33 mouse cellular contexts compared by ENCODE assay signal in genomic region chr6:114295086-114295485, GRCm38 (mm10). TPM values are rescaled to one million over a fixed set of nuclear protein-coding genes. Genes with fewer than 3 reads are reported as not detected.
DNase-seq lines count a peak whose midpoint lies in the region; ATAC-seq and TF ChIP-seq lines count a peak whose summit lies in the region.
"Had no signal": no experiment of that assay in that cellular context is flagged by ENCODE, and none has a peak within 500 bp of the region (broad histone marks: within the 10 kb centered on the region; RNA-seq: fewer than 3 reads in every experiment).

No protein-coding gene starts in this region.

- WGBS in hindbrain, embryonic 13.5 days = 71% methylated on average over 4 of the region's 4 CpGs
- WGBS in hindbrain, embryonic 11.5 days = 92% methylated on average over 4 of the region's 4 CpGs
- 68% methylated on average over 4 of the region's 4 CpGs for WGBS in midbrain, postnatal 0 days
- 85% methylated on average over 4 of the region's 4 CpGs for WGBS in midbrain, embryonic 10.5 days
- WGBS in hindbrain, postnatal 0 days = 55% methylated on average over 4 of the region's 4 CpGs

- ATAC-seq in hindbrain, embryonic 13.5 days (ENCODE audit: low FRiP score) = no peak
- no peak for ATAC-seq in hindbrain, embryonic 11.5 days (ENCODE audit: low FRiP score)
- ATAC-seq in midbrain, postnatal 0 days (ENCODE audit: low FRiP score) = no peak
- no peak for ATAC-seq in hindbrain, postnatal 0 days
- ATAC-seq: intestine, embryonic 16.5 days; Patski had no signal

- peak overlapping the region; percentile 55 for H3K27ac ChIP-seq in hindbrain, embryonic 13.5 days
- H3K27ac ChIP-seq in hindbrain, embryonic 11.5 days (ENCODE audit: low read depth, low read length) = no peak overlapping the region
- H3K27ac ChIP-seq in midbrain, postnatal 0 days (ENCODE audit: low read depth, low read length) = no peak overlapping the region
- H3K27ac ChIP-seq in midbrain, embryonic 10.5 days (replicated peaks) = no peak overlapping the region
- H3K27ac ChIP-seq in hindbrain, postnatal 0 days = no peak overlapping the region
- H3K27ac ChIP-seq: embryonic facial prominence, embryonic 13.5 days; kidney, postnatal 0 days; limb, embryonic 12.5 days; liver, embryonic 15.5 days; neural tube, embryonic 12.5 days; stomach, postnatal 0 days had no signal

- TF ChIP-seq CTCF in midbrain, postnatal 0 days (IDR thresholded peaks at IDR 0.05) = no peak
- no peak for TF ChIP-seq CTCF in hindbrain, postnatal 0 days (IDR thresholded peaks at IDR 0.05; ENCODE audit: low read depth)

- no peaks in the 10 kb centered on the region for H3K9me3 ChIP-seq in hindbrain, embryonic 13.5 days
- H3K9me3 ChIP-seq in hindbrain, embryonic 11.5 days (ENCODE audit: control insufficient read depth, low read length) = no peaks in the 10 kb centered on the region
- H3K9me3 ChIP-seq in midbrain, postnatal 0 days (ENCODE audit: low read length) = no peaks in the 10 kb centered on the region
- no peaks in the 10 kb centered on the region for H3K9me3 ChIP-seq in midbrain, embryonic 10.5 days (replicated peaks)
- no peaks in the 10 kb centered on the region for H3K9me3 ChIP-seq in hindbrain, postnatal 0 days (ENCODE audit: low read length)
- H3K9me3 ChIP-seq: embryonic facial prominence, embryonic 13.5 days; limb, embryonic 12.5 days; liver, embryonic 15.5 days; midbrain, embryonic 12.5 days; neural tube, embryonic 12.5 days had no signal

- H3K4me2 ChIP-seq in hindbrain, embryonic 13.5 days = no peak overlapping the region
- no peak overlapping the region for H3K4me2 ChIP-seq in hindbrain, embryonic 11.5 days (replicated peaks; ENCODE audit: low read depth, low read length)
- H3K4me2 ChIP-seq in midbrain, postnatal 0 days (ENCODE audit: low read depth, low read length, poor library complexity, severe bottlenecking) = no peak overlapping the region
- H3K4me2 ChIP-seq in hindbrain, postnatal 0 days (ENCODE audit: low read depth, low read length) = no peak overlapping the region
- H3K4me2 ChIP-seq: embryonic facial prominence, embryonic 13.5 days; limb, embryonic 12.5 days; liver, embryonic 15.5 days; lung, embryonic 14.5 days; midbrain, embryonic 12.5 days; neural tube, embryonic 12.5 days had no signal

- H3K4me3 ChIP-seq in hindbrain, embryonic 13.5 days = no peak overlapping the region
- H3K4me3 ChIP-seq in hindbrain, embryonic 11.5 days (ENCODE audit: low read depth, low read length) = no peak overlapping the region
- no peak overlapping the region for H3K4me3 ChIP-seq in midbrain, postnatal 0 days (ENCODE audit: low read depth, low read length)
- H3K4me3 ChIP-seq in midbrain, embryonic 10.5 days = no peak overlapping the region
- no peak overlapping the region for H3K4me3 ChIP-seq in hindbrain, postnatal 0 days (ENCODE audit: low read length)
- H3K4me3 ChIP-seq: embryonic facial prominence, embryonic 13.5 days; limb, embryonic 12.5 days; liver, embryonic 15.5 days; midbrain, embryonic 12.5 days; neural tube, embryonic 12.5 days had no signal

- peaks cover 93% of the 10 kb centered on the region for H3K4me1 ChIP-seq in hindbrain, embryonic 13.5 days (replicated peaks)
- peaks cover 18% of the 10 kb centered on the region for H3K4me1 ChIP-seq in hindbrain, embryonic 11.5 days (replicated peaks; ENCODE audit: control insufficient read depth, insufficient read depth, low read length)
- peaks cover 42% of the 10 kb centered on the region for H3K4me1 ChIP-seq in midbrain, postnatal 0 days (ENCODE audit: insufficient read depth, low read length)
- peaks cover 46% of the 10 kb centered on the region for H3K4me1 ChIP-seq in midbrain, embryonic 10.5 days
- H3K4me1 ChIP-seq in hindbrain, postnatal 0 days (ENCODE audit: insufficient read depth, low read length) = peaks cover 51% of the 10 kb centered on the region
- H3K4me1 ChIP-seq: liver, embryonic 15.5 days had no signal

- H3K9ac ChIP-seq in hindbrain, embryonic 13.5 days = no peak overlapping the region
- H3K9ac ChIP-seq in hindbrain, embryonic 11.5 days (ENCODE audit: low read depth, low read length) = no peak overlapping the region
- H3K9ac ChIP-seq in midbrain, postnatal 0 days (replicated peaks; ENCODE audit: low read length, poor library complexity, severe bottlenecking) = no peak overlapping the region
- H3K9ac ChIP-seq in hindbrain, postnatal 0 days (replicated peaks; ENCODE audit: low read length) = no peak overlapping the region
- H3K9ac ChIP-seq: embryonic facial prominence, embryonic 13.5 days; limb, embryonic 12.5 days; liver, embryonic 15.5 days; lung, embryonic 14.5 days; midbrain, embryonic 12.5 days; neural tube, embryonic 12.5 days had no signal

- peak; percentile 64 to 75 for DNase-seq in cerebellum, postnatal 10 days
- no peak for DNase-seq in cerebellum, adult 9-11 months
- DNase-seq in hindbrain, embryonic 11.5 days (ENCODE audit: low spot score) = no peak
- DNase-seq in midbrain, postnatal 0 days (ENCODE audit: low spot score) = peak; percentile 29
- no peak for DNase-seq in midbrain, embryonic 10.5 days (ENCODE audit: low spot score)
- peak; percentile 34 for DNase-seq in hindbrain, postnatal 0 days (ENCODE audit: low spot score)
- no peak for DNase-seq in B cell, adult 2 months
- DNase-seq: adrenal gland, postnatal 10 days; cerebellum, adult 11 months; cerebellum, adult 9-10 months; gastrocnemius, postnatal 14 days; heart, postnatal 14 days; kidney, adult 8-10 months; kidney, postnatal 4 days; lung, embryonic 14.5 days; lung, postnatal 14 days; right cerebral cortex, postnatal 4 days; thymus, adult 18-20 months had no signal

- H3K36me3 ChIP-seq in hindbrain, embryonic 13.5 days = peaks cover 5% of the 10 kb centered on the region; the same call in 1 of the 2 replicates
- H3K36me3 ChIP-seq in hindbrain, embryonic 11.5 days (ENCODE audit: control insufficient read depth, insufficient read depth, low read length) = no peaks in the 10 kb centered on the region
- peaks cover 4% of the 10 kb centered on the region; the same call in 1 of the 2 replicates for H3K36me3 ChIP-seq in midbrain, postnatal 0 days (ENCODE audit: insufficient read depth, low read length)
- H3K36me3 ChIP-seq in midbrain, embryonic 10.5 days = no peaks in the 10 kb centered on the region
- H3K36me3 ChIP-seq in hindbrain, postnatal 0 days (ENCODE audit: insufficient read depth, low read length) = no peaks in the 10 kb centered on the region; the same call in 1 of the 2 replicates
- H3K36me3 ChIP-seq: embryonic facial prominence, embryonic 13.5 days; G1E; limb, embryonic 12.5 days; liver, embryonic 15.5 days; midbrain, embryonic 12.5 days; neural tube, embryonic 12.5 days had no signal

- no peaks in the 10 kb centered on the region for H3K27me3 ChIP-seq in hindbrain, embryonic 13.5 days
- no peaks in the 10 kb centered on the region for H3K27me3 ChIP-seq in hindbrain, embryonic 11.5 days (ENCODE audit: control insufficient read depth, insufficient read depth, low read length)
- H3K27me3 ChIP-seq in midbrain, postnatal 0 days (ENCODE audit: insufficient read depth, low read length) = no peaks in the 10 kb centered on the region
- H3K27me3 ChIP-seq in midbrain, embryonic 10.5 days (ENCODE audit: low read depth, poor library complexity, severe bottlenecking) = peaks cover 7% of the 10 kb centered on the region; the same call in 1 of the 2 replicates
- H3K27me3 ChIP-seq in hindbrain, postnatal 0 days (ENCODE audit: insufficient read depth, low read length) = no peaks in the 10 kb centered on the region

RNA-seq across cellular contexts. Expression of gene Slc6a1, which starts 12.7 kb away (rescaled TPM):
- 78.0 and 87.2 TPM in 2 replicates for polyA plus RNA-seq in hindbrain, embryonic 13.5 days (2015; fragmentation: Nextera tagmentation; extraction: Ambion mirVana)
- 17.3 and 23.1 TPM in 2 replicates for polyA plus RNA-seq in hindbrain, embryonic 11.5 days (2014; fragmentation: Nextera tagmentation; extraction: Ambion mirVana)
- total RNA-seq in midbrain, postnatal 0 days (2014; rRNA removed) = 434 and 507 TPM in 2 replicates
- polyA plus RNA-seq in midbrain, postnatal 0 days (2015; fragmentation: Nextera tagmentation; extraction: Ambion mirVana) = 208 and 221 TPM in 2 replicates
- 4.7 and 13.1 TPM in 2 replicates for polyA plus RNA-seq in midbrain, embryonic 10.5 days (2016; fragmentation: Nextera tagmentation; extraction: Ambion mirVana)
- 433 and 470 TPM in 2 replicates for total RNA-seq in hindbrain, postnatal 0 days (2014; rRNA removed)
- polyA plus RNA-seq in hindbrain, postnatal 0 days (2015; fragmentation: Nextera tagmentation; extraction: Ambion mirVana) = 176 and 177 TPM in 2 replicates
- total RNA-seq: common myeloid progenitor, adult 5-6 weeks; granulocyte monocyte progenitor cell, adult 5-6 weeks; liver, adult 2 months; megakaryocyte progenitor cell, adult 5-6 weeks had no signal
- polyA plus RNA-seq: G1E; intestine, embryonic 16.5 days; limb, embryonic 12.5 days; lung, embryonic 14.5 days; Patski; stomach, postnatal 0 days had no signal

Comparison
In these comparisons a context has a peak if more than half of its experiments do, and no peak if none do; other contexts are left out.
1. DNase-seq: peak in cerebellum, postnatal 10 days (2 of 2), midbrain, postnatal 0 days (single experiment) and hindbrain, postnatal 0 days (single experiment); none in cerebellum, adult 9-11 months (single experiment), hindbrain, embryonic 11.5 days (single experiment), midbrain, embryonic 10.5 days (single experiment) and B cell, adult 2 months (0 of 2).